Mouse (Mus musculus) liver, postnatal 0 days (tissue): ENCODE data around the gene Hoxb5.

Experiments used
- CTCF ChIP-seq: sonication (generic); IDR thresholded peaks from 2 replicates; pipeline ENCODE4 v1.5.1; 2016; ENCODE audit warnings: antibody characterized with exemption, low read depth
- EP300 ChIP-seq: IDR thresholded peaks from 2 replicates; pipeline ENCODE4 v1.6.1; 2016; ENCODE audit warnings: antibody characterized with exemption, low read depth, mild to moderate bottlenecking

DNA sequence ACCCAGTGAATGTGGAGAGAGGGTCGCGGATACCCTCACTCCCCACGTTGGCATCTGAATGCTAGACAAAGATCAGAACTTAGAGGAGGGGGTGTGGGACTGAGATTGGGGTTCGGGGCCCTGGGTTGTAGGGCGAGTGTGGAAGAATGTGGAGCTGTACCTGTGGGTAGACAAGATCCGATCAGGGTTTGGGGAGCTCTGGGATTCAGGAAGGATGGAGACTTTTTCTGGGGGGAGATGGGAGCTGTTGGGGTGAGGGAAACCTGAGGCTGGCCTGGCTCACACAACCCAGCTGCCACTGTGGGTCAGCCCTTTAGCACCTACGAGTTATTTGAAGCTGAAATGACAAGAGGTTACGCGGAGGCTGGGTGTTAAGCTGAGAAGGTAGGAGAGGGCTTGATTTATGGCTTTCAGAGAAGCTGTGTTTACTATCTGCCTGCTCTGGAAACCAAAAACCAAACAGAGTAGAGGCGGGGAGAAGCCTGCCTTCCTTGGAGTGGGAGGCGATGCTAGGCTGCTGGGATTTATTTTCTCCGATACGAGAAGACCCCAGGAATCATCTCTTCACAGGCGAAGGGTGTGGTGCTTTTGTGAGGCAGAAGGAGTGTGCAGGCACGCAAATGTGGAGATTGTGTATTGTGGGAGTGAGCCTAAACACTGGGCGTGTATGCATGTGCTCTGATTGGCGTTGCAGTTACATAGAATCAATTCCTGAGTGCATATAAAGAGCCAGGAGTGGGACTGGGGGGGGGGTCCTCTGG lies 30.3 kb downstream of the Hoxb5 start:
- TF ChIP-seq CTCF (no peak), EP300 (no peak)
